Mouse (Mus musculus): ENCODE measurements around the gene Car7.
A peak's percentile ranks its signal among the peaks of the same experiment; 100 is the strongest.
"Not testable (repeated sequence)": the region's sequence is repeated elsewhere in the genome, so short reads cannot be mapped to it uniquely, and the experiment has no call there.

Gene Car7

DNA sequence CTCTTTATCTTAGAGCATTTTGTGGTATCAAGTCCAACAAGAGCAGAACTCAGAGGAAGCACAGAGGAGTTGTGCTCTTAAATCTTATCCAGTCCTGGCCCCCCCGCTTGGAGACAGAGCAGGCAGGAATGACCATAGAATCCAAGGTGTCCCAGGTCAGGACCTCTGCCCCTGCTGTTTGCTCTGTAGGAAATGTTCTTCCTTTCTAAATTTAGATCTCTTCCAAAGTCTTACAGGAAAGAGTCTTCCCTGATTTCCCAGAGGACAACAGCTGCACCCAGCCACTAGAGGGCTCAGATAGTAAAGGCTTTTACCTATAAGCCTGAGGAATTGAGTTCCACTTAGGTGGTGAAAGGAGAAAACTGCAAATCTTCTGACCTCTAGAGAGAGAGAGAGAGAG, 35.1 kb downstream of the Car7 start:
- DNase-seq (ENCODE audit: extremely low spot score) = no peak

DNA sequence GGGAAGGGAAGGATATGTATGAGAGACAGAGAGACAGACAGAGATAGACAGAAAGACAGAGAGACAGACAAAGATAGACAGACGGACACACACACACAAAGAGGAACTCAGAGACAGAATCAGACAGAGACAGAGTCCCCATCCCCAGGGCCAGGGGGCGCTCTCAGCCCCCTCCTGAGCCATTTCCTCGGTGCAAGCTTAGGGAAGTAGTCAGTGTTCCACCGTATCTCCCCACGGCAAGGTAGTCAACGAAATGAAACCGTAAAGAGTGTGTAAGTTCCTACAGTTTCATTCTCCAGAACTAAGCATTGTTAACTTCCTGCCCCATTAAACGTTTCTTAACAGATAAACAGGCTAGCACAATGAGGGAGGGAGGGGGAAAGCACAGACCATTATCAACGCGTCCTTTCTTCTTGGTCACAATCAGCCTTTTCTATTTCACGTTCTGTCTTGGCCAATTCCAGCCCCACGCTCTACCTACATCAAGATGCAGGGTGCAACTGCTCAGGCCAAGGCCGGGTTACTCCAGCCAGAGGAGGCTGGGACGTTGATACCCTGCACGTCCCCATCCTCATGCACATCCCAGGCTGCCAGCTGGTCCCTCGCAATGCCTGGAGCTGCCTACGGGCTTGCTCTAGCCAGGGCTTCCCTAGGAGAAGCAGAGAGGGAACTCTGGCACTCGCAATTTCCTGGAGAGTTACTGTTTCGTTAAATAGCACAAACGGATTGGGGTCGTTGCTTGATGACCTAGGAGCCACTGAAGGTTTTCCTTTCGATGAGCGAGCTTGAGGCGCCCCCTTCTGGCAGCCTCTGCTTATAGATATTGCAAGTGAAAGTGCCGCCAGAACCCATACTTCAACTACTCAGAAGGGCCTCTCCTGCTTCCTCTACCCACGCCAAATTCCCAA, 36.2 kb downstream of the Car7 start:
- DNase-seq (ENCODE audit: extremely low spot score) = peak; percentile 85

- no peak for DNase-seq (ENCODE audit: extremely low spot score)
Observed at GRCm38 (mm10) chr8:104576820-104577219, 42.3 kb downstream of the Car7 start.

GRCm38 (mm10) chr8:104577606-104578005, 43.1 kb downstream of the Car7 start:
- DNase-seq (ENCODE audit: extremely low spot score) = not testable (repeated sequence)

DNA sequence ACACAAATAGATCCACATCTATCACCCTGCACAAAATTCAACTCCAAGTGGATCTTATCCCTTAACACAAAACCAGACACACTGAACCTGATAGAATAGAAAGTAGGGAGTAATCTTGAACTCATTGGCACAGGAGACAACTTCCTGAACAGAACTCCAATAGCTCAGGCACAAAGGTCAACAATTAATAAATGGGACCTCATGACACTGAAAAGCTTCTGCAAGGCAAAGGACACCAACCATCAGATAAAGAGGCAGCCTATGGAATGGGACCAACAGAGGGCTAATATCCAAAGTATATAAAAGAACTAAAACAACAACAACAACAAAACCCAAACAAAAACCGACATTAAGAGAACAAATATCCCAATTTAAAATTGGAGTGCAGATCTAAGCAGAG, 50.0 kb downstream of the Car7 start:
- DNase-seq (ENCODE audit: extremely low spot score) = no peak

DNA sequence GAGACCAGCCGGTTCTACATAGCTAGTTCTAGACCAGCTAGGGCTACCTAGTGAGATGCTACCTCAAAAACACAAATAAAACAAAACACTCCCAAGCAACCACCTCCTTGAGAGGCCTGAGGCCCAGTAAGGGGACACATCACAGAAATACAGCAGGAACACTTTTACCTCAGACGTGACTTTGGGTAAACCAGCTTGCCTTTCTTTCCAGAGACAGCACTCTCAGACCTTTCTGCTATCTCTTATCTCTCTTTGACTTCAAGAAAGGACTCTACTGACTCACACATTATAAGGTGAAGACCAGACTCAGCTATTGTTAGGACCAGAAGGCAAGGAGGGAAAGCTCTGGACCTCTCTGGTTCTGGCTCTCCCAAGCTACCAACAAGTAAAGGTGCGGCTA, 55.8 kb downstream of the Car7 start:
- no peak for DNase-seq (ENCODE audit: extremely low spot score)

DNA sequence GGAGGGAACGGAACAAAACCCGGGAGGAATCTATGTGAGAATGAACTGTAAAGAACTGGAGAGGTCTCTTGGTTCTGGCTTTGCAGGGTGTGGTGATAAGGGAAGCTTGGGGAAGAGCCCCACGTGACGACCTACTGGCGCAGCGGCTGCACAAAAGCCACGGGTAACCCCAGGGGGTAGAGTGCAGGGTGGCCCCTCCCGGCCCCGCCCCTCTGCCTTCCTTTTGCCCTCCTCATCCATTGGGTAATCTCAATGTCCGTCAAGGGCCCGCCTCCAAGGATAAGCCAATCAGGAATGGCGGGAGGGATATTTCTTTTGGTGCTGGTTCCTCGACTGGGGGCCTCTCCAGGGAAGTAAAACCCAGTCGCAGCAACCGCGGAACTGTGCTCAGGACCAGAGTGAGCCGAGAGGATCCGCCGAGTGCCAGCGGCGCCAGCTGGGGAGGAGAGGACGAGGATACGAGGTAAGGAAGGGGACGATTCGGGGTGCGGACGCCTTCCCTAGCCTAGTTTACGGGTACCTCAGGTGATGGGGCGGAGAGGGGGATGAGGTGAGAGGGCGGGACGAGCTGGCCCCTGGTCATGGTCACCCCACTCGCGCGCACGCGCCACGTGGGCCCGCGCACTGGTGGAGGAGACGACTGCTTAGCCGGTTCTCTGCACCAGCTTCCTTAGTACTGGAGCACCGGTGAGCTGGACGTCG, 56.8 kb downstream of the Car7 start, which contains the start of gene Pdp2:
Gene Pdp2, plus strand, starts transcription at position 319 of the 702 bp plus-strand sequence.
- DNase-seq (ENCODE audit: extremely low spot score) = peak; percentile 93

DNA sequence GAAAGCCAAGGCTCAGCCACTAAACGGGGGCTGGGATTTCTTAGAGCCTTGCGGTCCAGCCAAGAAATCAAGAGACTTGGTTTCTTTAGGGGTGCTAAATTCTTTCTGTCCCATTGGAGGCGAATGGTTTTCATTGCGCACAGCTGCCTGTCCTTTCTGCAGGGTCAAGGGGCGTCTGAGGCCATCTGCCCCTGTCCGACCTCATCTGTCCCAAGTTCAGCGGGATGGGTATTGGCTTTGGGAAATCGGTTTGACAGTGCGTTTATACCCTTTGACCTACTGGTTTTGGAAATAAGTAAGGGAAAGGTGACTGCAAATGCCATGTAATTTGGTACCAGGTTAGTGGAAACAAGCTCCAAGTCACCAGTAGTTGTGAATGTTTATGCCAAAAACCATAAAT, 57.4 kb downstream of the Car7 start:
- DNase-seq (ENCODE audit: extremely low spot score) = no peak

- DNase-seq (ENCODE audit: extremely low spot score) = no peak
Observed at GRCm38 (mm10) chr8:104592566-104592965, 58.1 kb downstream of the Car7 start.

GRCm38 (mm10) chr8:104593536-104594325, 59.2 kb downstream of the Car7 start:
- no peak for DNase-seq (ENCODE audit: extremely low spot score)

DNA sequence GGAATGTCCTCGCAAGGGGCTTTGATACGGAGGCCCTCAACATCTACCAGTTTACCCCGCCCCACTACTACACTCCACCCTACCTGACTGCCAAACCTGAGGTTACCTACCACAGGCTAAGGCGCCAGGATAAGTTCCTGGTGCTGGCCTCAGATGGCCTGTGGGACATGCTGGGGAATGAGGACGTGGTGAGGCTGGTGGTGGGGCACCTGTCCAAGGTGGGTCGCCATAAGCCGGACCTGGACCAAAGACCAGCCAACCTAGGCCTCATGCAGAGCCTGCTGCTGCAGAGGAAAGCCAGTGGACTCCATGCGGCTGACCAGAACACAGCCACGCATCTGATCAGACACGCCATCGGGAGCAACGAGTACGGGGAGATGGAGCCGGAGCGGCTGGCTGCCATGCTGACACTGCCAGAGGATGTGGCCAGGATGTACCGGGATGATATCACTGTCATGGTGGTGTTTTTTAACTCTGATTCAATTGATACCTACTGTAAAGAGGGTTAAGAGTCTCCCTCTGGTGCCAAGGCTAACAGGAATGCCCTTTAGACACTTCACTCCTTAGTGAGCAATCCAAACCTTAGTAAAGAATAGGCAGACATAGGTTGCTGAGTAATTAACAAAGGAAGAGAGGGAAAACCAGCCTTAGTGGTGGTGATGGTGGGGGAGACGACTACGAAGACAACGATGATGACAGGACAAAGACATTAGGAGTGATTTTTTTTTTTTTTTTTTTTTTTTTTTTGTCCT, 60.3 kb downstream of the Car7 start:
- no peak for DNase-seq (ENCODE audit: extremely low spot score)

DNA sequence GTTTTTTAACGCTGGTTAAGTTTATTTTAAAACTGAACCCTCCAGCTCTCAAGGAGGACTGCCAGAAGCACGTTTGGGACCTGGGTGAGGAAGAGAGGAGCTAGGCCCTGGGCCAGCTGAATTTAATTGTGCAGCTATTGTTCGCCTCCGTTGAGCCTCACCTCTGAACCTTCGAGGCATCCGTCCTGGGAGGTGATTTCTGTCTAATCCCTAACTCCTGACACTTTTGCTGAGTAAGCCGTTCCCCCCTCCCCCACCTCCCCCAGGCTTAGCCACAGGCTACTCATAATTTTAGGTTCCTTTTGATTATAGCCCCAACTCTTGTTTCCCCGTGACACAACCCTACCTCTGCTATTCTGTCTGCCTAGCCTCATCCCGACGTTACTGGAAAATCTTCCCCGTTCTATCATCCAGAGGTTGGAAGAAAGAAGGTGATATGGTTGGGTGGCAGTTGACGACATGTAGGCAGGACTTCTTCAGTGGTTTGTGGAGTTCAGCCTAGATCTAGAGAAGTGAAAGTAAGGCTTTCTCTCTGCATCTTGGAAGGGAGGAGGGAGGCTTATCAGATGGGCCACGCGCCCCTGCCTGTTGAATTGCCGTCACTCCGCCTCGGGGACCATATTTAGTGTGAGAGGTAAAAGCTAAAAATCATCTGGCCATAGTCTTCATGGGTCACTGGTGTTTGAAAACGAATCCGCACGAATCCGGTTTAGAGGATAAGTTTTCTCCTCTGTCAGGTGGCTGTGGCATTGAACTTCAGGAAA, 61.5 kb downstream of the Car7 start:
- no peak for DNase-seq (ENCODE audit: extremely low spot score)

GRCm38 (mm10) chr8:104597656-104598055, 63.2 kb downstream of the Car7 start:
- no peak for DNase-seq (ENCODE audit: extremely low spot score)

DNA sequence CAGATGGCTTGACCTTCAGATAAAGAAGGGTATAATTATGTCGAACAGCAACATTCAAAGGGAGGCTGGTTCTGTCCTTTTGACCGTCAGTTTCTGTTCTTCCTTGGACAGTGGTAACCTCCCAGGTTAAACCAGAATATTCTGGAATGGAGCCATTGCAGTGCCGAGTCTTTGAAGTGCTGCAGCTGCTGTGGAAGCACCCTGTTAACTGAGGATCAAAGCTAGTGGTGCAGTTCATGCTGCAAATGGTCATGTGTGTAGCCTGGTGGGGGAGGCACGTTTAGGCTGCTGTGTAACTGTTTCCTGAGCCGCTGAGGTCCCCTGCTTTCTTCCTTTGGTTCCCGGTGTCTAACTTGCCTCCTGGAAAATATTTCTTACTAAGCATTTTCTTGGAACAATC, 64.0 kb downstream of the Car7 start:
- no peak for DNase-seq (ENCODE audit: extremely low spot score)

Measured in embryo, embryonic 9.5 days (tissue).